Mouse (Mus musculus) cerebellum, adult 2 months (tissue): Measurements from ENCODE around the gene Csnk1d. TPM values are rescaled to one million over a fixed set of nuclear protein-coding genes. Genes with fewer than 3 reads are reported as not detected.

Experiments used
- DNase-seq, 2 experiments: peaks; one replicate each; pipeline ENCODE4 v3.0.0; 2021
- H3K27ac ChIP-seq: fragments of 200-500 bp; 2 replicates; pipeline ENCODE4 v1.5.1; 2012; ENCODE audit warnings: low read length, control low read depth, inconsistent platforms; ENCODE audit not compliant: insufficient read depth
- H3K27me3 ChIP-seq: fragments of 200-500 bp; 2 replicates; pipeline ENCODE4 v1.6.1; 2012; ENCODE audit warnings: inconsistent platforms, mild to moderate bottlenecking, low read length, moderate library complexity; ENCODE audit not compliant: control insufficient read depth, insufficient read depth
- H3K4me1 ChIP-seq: fragments of 200-500 bp; 2 replicates; pipeline ENCODE4 v1.6.1; 2011; ENCODE audit warnings: low read length; ENCODE audit not compliant: control insufficient read depth, insufficient read depth
- H3K4me3 ChIP-seq: fragments of 200-500 bp; replicated peaks from 2 replicates; pipeline ENCODE3; 2011; ENCODE audit warnings: mild to moderate bottlenecking, low read depth, low read length, control low read depth; ENCODE audit not compliant: insufficient read depth
- CTCF ChIP-seq: fragments of 200-500 bp; IDR thresholded peaks from 2 replicates; pipeline ENCODE4 v1.5.1; 2011; ENCODE audit warnings: low read depth, mild to moderate bottlenecking, control low read depth, low read length, moderate library complexity, borderline replicate concordance; ENCODE audit not compliant: insufficient read depth
- POLR2A ChIP-seq: fragments of 200-500 bp; IDR thresholded peaks from 2 replicates; pipeline ENCODE4 v1.6.1; 2011; ENCODE audit warnings: low read length, control low read depth, borderline replicate concordance; ENCODE audit not compliant: insufficient read depth
- WGBS: fragments of 180-500 bp; shearing (Covaris S2); methylation state at CpG from one replicate; pipeline ENCODE4 v1.1.7; 2018; 5-methylcytosine and 5-hydroxymethylcytosine counted together
- polyA plus RNA-seq: library from polyadenylated mRNA; depleted of rRNA; stranded (reverse); fragments of >200 nt; gene quantifications from 2 replicates; pipeline ENCODE4 v1.2.3, GENCODE M21; 2012

Csnk1d gene
- polyA plus RNA-seq, 1 experiment = 111 TPM

DNA sequence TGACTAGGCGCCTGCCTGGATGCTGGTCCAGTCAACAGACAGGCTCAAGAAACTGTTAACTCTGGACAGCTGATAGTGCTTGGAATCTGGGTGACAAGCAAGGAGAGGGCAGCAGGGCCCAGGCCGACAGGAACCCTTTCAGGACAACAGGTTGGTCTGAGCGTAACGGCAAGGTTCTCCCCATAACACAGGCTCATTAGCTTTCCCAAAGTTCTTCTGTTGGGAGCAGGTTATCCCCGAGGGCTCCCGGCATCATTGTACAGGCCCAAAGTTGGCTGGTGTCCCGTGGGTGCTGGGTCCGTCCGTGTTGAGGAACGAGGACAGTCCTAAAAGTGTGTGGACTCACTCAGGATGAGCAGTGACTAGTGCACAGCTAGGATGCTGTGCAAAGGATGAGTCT, 41.3 kb downstream of the Csnk1d start:
- no peak overlapping the region for H3K27ac ChIP-seq
- TF ChIP-seq POLR2A (no peak), CTCF (no peak)
- H3K4me3 ChIP-seq = peak overlapping the region; percentile 70
- no peaks in the 10 kb centered on the region; the same call in 1 of the 2 replicates for H3K27me3 ChIP-seq
- H3K4me1 ChIP-seq = no peaks in the 10 kb centered on the region
- DNase-seq = no peak
- 49% methylated on average over 10 of the region's 10 CpGs for WGBS

DNA sequence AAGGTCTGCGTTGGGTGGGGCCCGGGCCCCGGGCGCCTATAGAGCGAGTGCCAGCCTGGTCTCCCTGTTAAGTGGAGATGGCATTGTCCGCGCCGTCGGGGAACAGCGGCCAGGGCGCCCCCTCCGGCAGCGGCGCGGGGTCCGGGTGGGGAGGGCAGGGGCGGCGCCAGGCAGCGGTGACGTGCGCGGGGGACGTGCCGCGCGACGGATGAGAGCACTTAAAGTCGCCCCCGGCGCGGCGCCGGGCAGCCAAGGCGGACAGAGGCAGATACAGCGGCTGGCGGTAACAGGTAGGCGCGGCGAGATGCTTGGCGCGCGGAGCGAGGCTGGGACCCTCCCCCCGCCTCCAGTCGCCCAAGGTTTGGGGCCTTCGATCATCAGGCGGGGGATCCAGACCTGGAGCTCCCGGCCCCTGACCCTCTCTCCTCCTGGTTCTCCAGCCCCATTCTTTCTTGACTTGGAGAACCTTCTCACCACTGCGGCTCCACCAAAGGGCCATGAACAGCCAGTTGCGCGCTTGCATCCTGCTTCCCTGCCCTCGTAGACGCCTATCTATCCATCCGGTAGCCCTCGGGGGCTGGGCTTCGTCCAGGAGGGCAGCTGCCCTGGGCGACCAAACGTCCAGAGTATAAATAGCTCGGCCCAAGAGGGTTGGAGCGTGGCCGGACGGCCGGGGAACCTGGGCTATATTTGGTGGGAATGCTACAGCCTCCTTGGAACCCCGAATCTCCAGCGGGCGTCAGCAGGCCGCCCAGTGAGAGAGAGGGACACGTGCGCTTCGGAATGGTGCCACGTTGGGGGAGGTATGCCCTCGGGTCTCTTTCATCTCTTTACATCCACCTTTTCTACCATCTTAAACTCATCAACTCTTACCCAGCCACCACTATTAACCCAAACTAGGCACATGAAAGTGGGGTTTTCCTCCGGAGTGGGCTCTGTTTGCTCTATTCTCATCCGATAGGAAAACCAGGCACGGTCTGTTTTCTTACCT, 42.0 kb downstream of the Csnk1d start:
- DNase-seq = no peak
- Histone ChIP-seq H3K27me3 (no peaks in the 10 kb centered on the region; the same call in 1 of the 2 replicates), H3K4me3 (no peak overlapping the region), H3K27ac (no peak overlapping the region), H3K4me1 (no peaks in the 10 kb centered on the region)
- WGBS = 8% methylated on average over 75 of the region's 75 CpGs
- TF ChIP-seq POLR2A (no peak), CTCF (no peak)

- no peak for DNase-seq
- Histone ChIP-seq H3K4me1 (no peaks in the 10 kb centered on the region), H3K27ac (no peak within 1 kb of the TSS), H3K27me3 (no peaks in the 10 kb centered on the region; the same call in 1 of the 2 replicates), H3K4me3 (no peak within 1 kb of the TSS)
- TF ChIP-seq CTCF (no peak), POLR2A (no peak)
- 35% methylated on average over 12 of the region's 12 CpGs for WGBS
Observed at GRCm38 (mm10) chr11:120948328-120948727, 42.8 kb downstream of the Csnk1d start, which contains the start of gene Slc16a3. Gene Slc16a3 (plus strand): TSS chr11:120948480.

- no peak overlapping the region for H3K27ac ChIP-seq
- H3K4me3 ChIP-seq = no peak overlapping the region
- TF ChIP-seq POLR2A = no peak
- TF ChIP-seq CTCF = no peak
- DNase-seq = no peak
- no peaks in the 10 kb centered on the region for H3K4me1 ChIP-seq
- no peaks in the 10 kb centered on the region; the same call in 1 of the 2 replicates for H3K27me3 ChIP-seq
- WGBS = 66% methylated on average over 5 of the region's 5 CpGs
Observed at GRCm38 (mm10) chr11:120945926-120946325, 45.2 kb downstream of the Csnk1d start.

- no peak for DNase-seq
- Histone ChIP-seq H3K27ac (no peak overlapping the region), H3K4me1 (no peaks in the 10 kb centered on the region), H3K27me3 (no peaks in the 10 kb centered on the region; the same call in 1 of the 2 replicates), H3K4me3 (no peak overlapping the region)
- no peak for TF ChIP-seq CTCF
- no peak for TF ChIP-seq POLR2A
- WGBS = 83% methylated on average over 7 of the region's 7 CpGs
Observed at GRCm38 (mm10) chr11:120945266-120945665, 45.9 kb downstream of the Csnk1d start.

GRCm38 (mm10) chr11:120940959-120941358, 50.2 kb downstream of the Csnk1d start:
- H3K4me1 ChIP-seq = no peaks in the 10 kb centered on the region
- WGBS = 92% methylated on average over 6 of the region's 6 CpGs
- DNase-seq = no peak
- TF ChIP-seq CTCF = no peak
- no peak for TF ChIP-seq POLR2A
- H3K27ac ChIP-seq = no peak overlapping the region
- no peaks in the 10 kb centered on the region for H3K27me3 ChIP-seq
- H3K4me3 ChIP-seq = no peak overlapping the region

DNA sequence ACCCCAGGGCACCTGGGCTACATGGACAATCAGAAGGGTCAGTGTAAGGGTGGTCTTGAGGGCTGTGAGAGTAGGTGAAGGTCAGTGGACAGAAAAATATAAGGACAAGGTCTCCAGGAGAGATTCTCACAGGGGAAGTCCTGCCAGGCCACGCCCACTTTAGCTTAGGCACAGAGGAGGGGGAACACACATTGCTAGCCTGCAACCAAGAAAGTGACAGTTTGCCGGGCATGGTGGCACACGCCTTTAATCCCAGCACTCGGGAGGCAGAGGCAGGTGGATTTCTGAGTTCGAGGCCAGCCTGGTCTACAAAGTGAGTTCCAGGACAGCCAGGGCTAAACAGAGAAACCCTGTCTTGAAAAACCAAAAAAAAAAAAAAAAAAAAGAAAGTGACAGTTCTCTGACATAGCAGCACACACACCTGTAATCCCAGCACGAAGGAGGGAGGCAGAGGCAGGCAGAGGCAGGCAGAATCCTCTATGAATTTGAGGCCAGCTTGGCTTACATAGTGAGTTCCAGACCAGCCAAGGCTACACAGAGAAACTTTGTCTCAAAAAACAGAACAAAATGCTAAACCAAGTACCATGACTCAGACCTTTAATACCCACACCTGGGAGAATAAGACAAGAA, 51.3 kb downstream of the Csnk1d start:
- TF ChIP-seq POLR2A = no peak
- TF ChIP-seq CTCF = no peak
- 51% methylated on average over 6 of the region's 6 CpGs for WGBS
- Histone ChIP-seq H3K27ac (no peak overlapping the region), H3K4me1 (no peaks in the 10 kb centered on the region), H3K27me3 (no peaks in the 10 kb centered on the region), H3K4me3 (no peak overlapping the region)
- no peak for DNase-seq
